Mouse (Mus musculus) stomach, postnatal 0 days (tissue): ENCODE results near the gene Dnah12. TPM values are rescaled to one million over a fixed set of nuclear protein-coding genes. Genes with fewer than 3 reads are reported as not detected.
"Not testable (repeated sequence)": the region's sequence is repeated elsewhere in the genome, so short reads cannot be mapped to it uniquely, and the experiment has no call there.

Experiments used
- ATAC-seq: fragments of 200-750 bp; cut with Nextera tagmentation; 2 replicates; pipeline ENCODE4 v1.8.0; 2017; ENCODE audit not compliant: low FRiP score, low TSS enrichment
- DNase-seq: peaks from one replicate; pipeline ENCODE4 v3.0.0-alpha.2; 2016; ENCODE audit warnings: low spot score
- H3K27ac ChIP-seq: fragments of 300-500 bp; sonication (generic); replicated peaks from 2 replicates; pipeline ENCODE4 v1.5.1; 2014; ENCODE audit warnings: mild to moderate bottlenecking, control low read depth
- H3K27me3 ChIP-seq: fragments of 300-500 bp; sonication (generic); 2 replicates; pipeline ENCODE4 v1.6.1; 2014; ENCODE audit warnings: low read length; ENCODE audit not compliant: control insufficient read depth, insufficient read depth
- H3K36me3 ChIP-seq: fragments of 300-500 bp; sonication (generic); 2 replicates; pipeline ENCODE4 v1.6.1; 2014; ENCODE audit warnings: low read length, mixed read lengths; ENCODE audit not compliant: control insufficient read depth, insufficient read depth
- H3K4me1 ChIP-seq: fragments of 300-500 bp; sonication (generic); replicated peaks from 2 replicates; pipeline ENCODE4 v1.6.1; 2014; ENCODE audit warnings: antibody characterized with exemption; ENCODE audit not compliant: control insufficient read depth, insufficient read depth
- H3K4me2 ChIP-seq: fragments of 300-500 bp; sonication (generic); replicated peaks from 2 replicates; pipeline ENCODE4 v1.6.1; 2014; ENCODE audit warnings: low read depth, mild to moderate bottlenecking, control low read depth, moderate library complexity
- H3K4me3 ChIP-seq: fragments of 300-500 bp; sonication (generic); 2 replicates; pipeline ENCODE4 v1.5.1; 2014; ENCODE audit warnings: low read depth, low read length, control low read depth
- H3K9ac ChIP-seq: fragments of 300-500 bp; sonication (generic); 2 replicates; pipeline ENCODE4 v1.6.1; 2014; ENCODE audit warnings: mild to moderate bottlenecking, low read length, control low read depth, mixed read lengths
- H3K9me3 ChIP-seq: fragments of 300-500 bp; sonication (generic); 2 replicates; pipeline ENCODE4 v1.6.1; 2016; ENCODE audit warnings: low read length; ENCODE audit not compliant: control insufficient read depth
- CTCF ChIP-seq: IDR thresholded peaks from 2 replicates; pipeline ENCODE4 v1.5.1; 2016; ENCODE audit warnings: antibody characterized with exemption, low read depth, mild to moderate bottlenecking, moderate library complexity
- EP300 ChIP-seq: optimal IDR thresholded peaks from 2 replicates; pipeline ENCODE3; 2016; ENCODE audit warnings: antibody characterized with exemption
- WGBS: fragments of 180-500 bp; shearing (Covaris S2); extraction: QIAGEN DNeasy Blood & Tissue Kit; methylation state at CpG from one replicate; pipeline ENCODE4 v1.1.7; 2014; 5-methylcytosine and 5-hydroxymethylcytosine counted together
- polyA plus RNA-seq: library from polyadenylated mRNA; unstranded; fragments of >200 nt; fragmentation: Nextera tagmentation; extraction: Ambion mirVana; gene quantifications from 2 replicates; pipeline ENCODE4 v1.2.1, GENCODE M21; 2015

Gene Dnah12
- polyA plus RNA-seq, 1 experiment from 2014 or later = 0.02 TPM

DNA sequence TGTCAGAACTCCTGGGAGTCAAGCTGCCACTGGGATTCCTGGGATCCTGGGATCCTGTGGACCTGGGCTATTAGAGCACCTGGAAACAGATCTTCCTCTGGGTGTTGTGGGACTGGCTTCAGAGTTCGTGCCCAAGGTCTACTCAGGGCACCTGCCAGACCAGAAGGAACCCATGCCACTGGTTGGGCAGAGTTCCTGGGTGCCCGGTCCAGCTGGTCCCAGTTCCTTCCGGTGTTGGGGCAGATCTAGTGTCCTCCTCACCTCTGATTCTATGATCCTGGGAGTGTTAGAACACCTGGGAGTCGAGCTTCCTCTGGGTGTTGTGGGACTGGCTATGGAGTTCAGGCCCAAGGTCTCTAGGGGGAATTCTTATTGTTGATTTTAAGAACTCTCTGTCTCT, 214.3 kb downstream of the Dnah12 start:
- H3K36me3 ChIP-seq = no peaks in the 10 kb centered on the region
- H3K9me3 ChIP-seq = no peaks in the 10 kb centered on the region
- no peaks in the 10 kb centered on the region for H3K4me1 ChIP-seq
- no peaks in the 10 kb centered on the region for H3K27me3 ChIP-seq
- no peak overlapping the region for H3K27ac ChIP-seq
- no peak for DNase-seq
- 88% methylated on average over 4 of the region's 4 CpGs for WGBS
- H3K4me2 ChIP-seq = no peak overlapping the region
- H3K4me3 ChIP-seq = no peak overlapping the region
- H3K9ac ChIP-seq = no peak overlapping the region
- TF ChIP-seq CTCF (no peak), EP300 (no peak)
- no peak for ATAC-seq

DNA sequence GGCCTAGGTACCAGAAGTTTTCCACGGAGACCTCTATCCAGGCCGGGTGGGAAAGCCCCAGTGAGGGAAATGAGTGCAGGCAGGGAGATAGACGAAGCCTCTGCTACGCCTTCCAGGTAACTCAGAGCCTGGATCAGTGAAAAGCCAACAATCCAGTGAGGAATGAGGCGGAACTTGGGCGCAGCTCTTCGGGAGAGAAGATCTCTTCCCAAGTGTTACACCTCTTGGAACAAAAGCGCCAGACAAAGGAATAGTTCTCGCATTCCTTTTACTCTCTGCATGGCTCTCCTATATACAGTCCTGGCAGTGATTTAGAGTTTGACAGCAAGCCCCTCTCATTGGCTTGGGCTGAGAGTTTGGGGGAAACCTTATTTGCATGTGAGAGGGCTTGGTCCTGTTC, 217.4 kb downstream of the Dnah12 start:
- H3K4me2 ChIP-seq, H3K27me3 ChIP-seq, H3K36me3 ChIP-seq, H3K4me1 ChIP-seq, H3K4me3 ChIP-seq, ATAC-seq, DNase-seq, H3K9ac ChIP-seq, H3K27ac ChIP-seq, H3K9me3 ChIP-seq: not testable (repeated sequence)
- WGBS = 38% methylated on average over 9 of the region's 9 CpGs

DNA sequence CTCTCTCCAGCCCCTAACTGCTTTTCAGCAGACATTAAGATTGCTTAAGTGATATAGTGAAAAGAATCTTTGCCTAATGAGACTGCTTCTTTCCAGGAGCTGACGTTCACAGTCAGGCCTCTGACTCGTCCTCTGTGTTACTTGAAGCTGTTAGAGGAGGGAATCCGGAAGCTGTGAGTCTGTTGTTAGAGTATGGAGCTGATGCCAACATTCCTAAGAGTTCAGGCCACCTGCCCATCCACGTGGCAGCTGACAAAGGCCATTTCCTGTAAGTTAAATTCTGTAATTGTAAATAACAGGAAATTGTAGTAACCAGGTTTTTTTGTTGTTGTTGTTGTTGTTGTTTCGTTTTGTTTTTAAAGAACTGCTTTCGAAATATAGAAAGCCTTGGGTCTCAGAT, 218.1 kb downstream of the Dnah12 start:
- WGBS = 50% methylated on average over 6 of the region's 6 CpGs
- DNase-seq = no peak
- H3K36me3 ChIP-seq = 0 out of 2 replicates have a peak, but pooled peaks cover 3% of the 10 kb centered on the region
- no peak overlapping the region for H3K4me2 ChIP-seq
- H3K9ac ChIP-seq = no peak overlapping the region
- ATAC-seq = no peak
- H3K4me1 ChIP-seq = no peaks in the 10 kb centered on the region
- no peak overlapping the region for H3K4me3 ChIP-seq
- no peaks in the 10 kb centered on the region for H3K27me3 ChIP-seq
- no peaks in the 10 kb centered on the region for H3K9me3 ChIP-seq
- H3K27ac ChIP-seq = no peak overlapping the region
- TF ChIP-seq EP300 (no peak), CTCF (no peak)

DNA sequence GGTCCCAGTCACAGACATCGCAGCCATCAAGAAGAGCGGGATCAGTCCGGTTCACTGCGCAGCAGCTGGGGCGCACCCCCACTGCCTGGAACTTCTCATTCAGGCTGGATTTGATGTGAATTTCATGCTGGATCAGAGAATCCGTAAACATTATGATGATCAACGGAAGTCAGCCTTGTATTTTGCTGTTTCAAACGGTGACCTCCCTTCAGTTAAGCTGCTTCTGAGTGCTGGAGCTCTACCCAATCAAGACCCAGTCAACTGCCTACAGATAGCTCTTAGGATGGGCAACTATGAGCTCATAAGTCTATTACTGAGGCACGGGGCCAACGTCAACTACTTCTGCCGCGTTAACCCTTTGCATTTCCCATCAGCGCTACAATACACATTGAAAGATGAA, 218.8 kb downstream of the Dnah12 start:
- TF ChIP-seq EP300 (no peak), CTCF (no peak)
- DNase-seq (no peak), ATAC-seq (no peak)
- no peak overlapping the region for H3K4me3 ChIP-seq
- 84% methylated on average over 13 of the region's 13 CpGs for WGBS
- no peaks in the 10 kb centered on the region for H3K9me3 ChIP-seq
- no peak overlapping the region for H3K4me2 ChIP-seq
- H3K9ac ChIP-seq = no peak overlapping the region
- no peak overlapping the region for H3K27ac ChIP-seq
- H3K4me1 ChIP-seq = no peaks in the 10 kb centered on the region
- no peaks in the 10 kb centered on the region for H3K27me3 ChIP-seq
- 0 out of 2 replicates have a peak, but pooled peaks cover 3% of the 10 kb centered on the region for H3K36me3 ChIP-seq

DNA sequence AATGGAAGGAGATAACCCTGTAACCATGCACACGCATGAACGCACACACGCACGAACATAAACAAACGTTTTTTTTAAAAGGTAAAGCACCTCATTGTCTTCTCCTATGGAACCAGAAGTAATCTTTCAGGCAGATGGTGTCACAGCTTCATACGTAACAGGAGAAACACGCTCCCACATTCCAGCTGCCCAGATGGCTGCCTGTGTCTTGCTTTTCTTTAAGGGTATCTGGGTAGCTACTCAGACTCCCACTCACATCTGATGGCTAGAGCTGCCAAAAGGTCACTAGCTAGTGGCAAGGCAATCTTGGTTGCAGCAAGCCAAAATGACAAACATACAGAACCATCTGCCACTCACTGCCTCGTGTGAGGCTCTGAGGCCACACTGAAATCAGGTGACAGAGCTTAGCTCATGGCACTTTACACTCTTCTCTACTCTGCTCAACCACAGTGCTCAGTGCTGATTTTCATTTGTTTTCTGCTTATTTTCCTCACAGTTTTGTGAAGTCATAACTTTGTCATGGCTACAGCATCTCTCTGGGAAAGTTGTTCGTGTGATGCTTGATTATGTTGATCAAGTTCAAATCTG, 220.7 kb downstream of the Dnah12 start:
- 75% methylated on average over 9 of the region's 9 CpGs for WGBS
- Histone ChIP-seq H3K4me2 (no peak overlapping the region), H3K4me1 (no peaks in the 10 kb centered on the region), H3K27ac (no peak overlapping the region), H3K9ac (no peak overlapping the region), H3K4me3 (no peak overlapping the region), H3K27me3 (no peaks in the 10 kb centered on the region), H3K9me3 (no peaks in the 10 kb centered on the region), H3K36me3 (0 out of 2 replicates have a peak, but pooled peaks cover 3% of the 10 kb centered on the region)
- ATAC-seq (no peak), DNase-seq (no peak)
- TF ChIP-seq CTCF (no peak), EP300 (no peak)

DNA sequence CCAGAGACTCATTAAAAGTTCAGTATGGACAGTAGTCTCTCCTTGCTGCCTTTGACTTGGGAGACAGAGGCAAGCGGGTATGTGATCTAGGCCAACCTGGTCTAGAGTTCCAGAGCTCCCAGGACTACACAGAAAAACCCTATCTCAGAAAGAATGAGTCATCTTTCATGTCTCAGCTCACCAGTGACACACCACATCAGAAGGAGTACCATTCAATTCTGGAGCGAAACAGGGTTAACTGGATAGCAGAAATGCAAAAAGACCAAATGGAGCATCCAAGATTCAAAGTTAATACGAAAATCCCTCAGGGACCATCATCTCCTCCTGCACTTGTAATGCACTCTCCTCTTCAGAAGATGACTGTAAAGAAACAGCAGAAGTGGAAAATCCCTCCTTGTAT, 226.2 kb downstream of the Dnah12 start:
- H3K4me1 ChIP-seq = no peaks in the 10 kb centered on the region
- no peak for TF ChIP-seq EP300
- TF ChIP-seq CTCF = no peak
- H3K4me2 ChIP-seq = no peak overlapping the region
- DNase-seq (no peak), ATAC-seq (no peak)
- H3K36me3 ChIP-seq = 0 out of 2 replicates have a peak, but pooled peaks cover 8% of the 10 kb centered on the region
- no peak overlapping the region for H3K27ac ChIP-seq
- H3K9me3 ChIP-seq = no peaks in the 10 kb centered on the region
- no peak overlapping the region for H3K9ac ChIP-seq
- 90% methylated on average over 3 of the region's 3 CpGs for WGBS
- H3K27me3 ChIP-seq = no peaks in the 10 kb centered on the region
- H3K4me3 ChIP-seq = no peak overlapping the region
